Mouse (Mus musculus): Measurements from ENCODE around the gene Tns1. TPM values are rescaled to one million over a fixed set of nuclear protein-coding genes. Genes with fewer than 3 reads are reported as not detected.

Tns1 gene
- polyA plus RNA-seq, 1 experiment from 2014 or later = 20.3 TPM

DNA sequence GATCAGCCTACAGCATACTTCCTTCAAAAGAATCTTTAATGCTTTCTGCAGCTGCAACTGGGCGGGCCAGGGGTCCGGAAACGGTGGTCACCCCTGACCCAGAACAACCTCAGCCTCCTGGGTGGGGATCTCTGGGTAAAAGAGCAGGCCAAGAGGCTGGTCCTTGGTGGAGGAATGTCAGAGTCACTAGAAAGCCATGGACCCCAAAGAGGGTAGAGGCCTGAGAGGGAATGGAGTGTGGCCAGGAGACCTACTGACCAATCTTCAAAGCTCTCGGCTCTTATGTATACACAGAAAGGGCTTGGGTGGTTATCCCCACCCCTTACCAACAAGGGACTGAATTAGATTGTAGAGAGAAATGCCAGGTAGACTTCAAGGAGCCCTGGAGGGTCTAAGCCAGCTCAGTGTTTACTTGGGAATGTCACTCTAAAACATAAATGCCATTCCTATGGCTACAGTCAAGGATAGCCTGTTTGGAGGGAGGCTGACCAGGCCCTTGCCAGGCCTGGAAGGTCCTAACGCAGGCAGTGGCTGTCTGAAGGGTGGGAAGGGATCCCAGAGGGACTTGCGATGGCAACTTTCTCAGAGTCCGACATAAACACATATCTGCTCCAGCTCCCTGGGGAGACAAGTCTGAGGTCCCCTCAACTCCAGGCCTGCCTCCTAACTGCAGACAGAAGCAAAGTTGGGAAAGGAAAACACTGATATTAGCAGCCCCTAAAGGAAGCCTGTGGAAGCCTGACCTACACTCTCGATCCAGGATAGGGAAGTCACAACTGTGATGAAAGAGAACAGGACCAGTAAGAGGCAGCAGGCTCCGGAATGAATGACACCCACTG lies 92.3 kb downstream of the Tns1 start:
- Histone ChIP-seq H3K9me3 (replicated peaks) (no peaks in the 10 kb centered on the region), H3K4me1 (replicated peaks) (peaks cover 19% of the 10 kb centered on the region), H3K27me3 (peaks cover 33% of the 10 kb centered on the region), H3K27ac (replicated peaks) (no peak overlapping the region), H3K9ac (no peak overlapping the region), H3K4me3 (replicated peaks) (no peak overlapping the region), H3K36me3 (replicated peaks) (no peaks in the 10 kb centered on the region), H3K4me2 (no peak overlapping the region)
- 61% methylated on average over 9 of the region's 9 CpGs for WGBS (ENCODE audit: insufficient replicate concordance)
- ATAC-seq (ENCODE audit: insufficient read depth) = no peak

GRCm38 (mm10) chr1:74030901-74031360 lies 93.3 kb downstream of the Tns1 start:
- no peaks in the 10 kb centered on the region for H3K36me3 ChIP-seq (replicated peaks)
- peaks cover 14% of the 10 kb centered on the region for H3K4me1 ChIP-seq (replicated peaks)
- H3K4me2 ChIP-seq = no peak overlapping the region
- no peak for ATAC-seq (ENCODE audit: insufficient read depth)
- no peak overlapping the region for H3K27ac ChIP-seq (replicated peaks)
- H3K4me3 ChIP-seq (replicated peaks) = no peak overlapping the region
- no peaks in the 10 kb centered on the region for H3K9me3 ChIP-seq (replicated peaks)
- H3K9ac ChIP-seq = no peak overlapping the region
- peaks cover 22% of the 10 kb centered on the region for H3K27me3 ChIP-seq
- WGBS (ENCODE audit: insufficient replicate concordance) = 23% methylated on average over 3 of the region's 3 CpGs

GRCm38 (mm10) chr1:74030285-74030684 lies 94.0 kb downstream of the Tns1 start:
- no peak overlapping the region for H3K4me3 ChIP-seq (replicated peaks)
- WGBS (ENCODE audit: insufficient replicate concordance) = 54% methylated on average over 1 of the region's 1 CpGs
- peaks cover 19% of the 10 kb centered on the region for H3K4me1 ChIP-seq (replicated peaks)

GRCm38 (mm10) chr1:74029669-74030068 lies 94.6 kb downstream of the Tns1 start:
- no peak overlapping the region for H3K4me2 ChIP-seq
- 28% methylated on average over 3 of the region's 3 CpGs for WGBS (ENCODE audit: insufficient replicate concordance)
- no peak overlapping the region for H3K4me3 ChIP-seq (replicated peaks)
- H3K9ac ChIP-seq = no peak overlapping the region
- no peak for ATAC-seq (ENCODE audit: insufficient read depth)
- no peaks in the 10 kb centered on the region for H3K9me3 ChIP-seq (replicated peaks)
- H3K27ac ChIP-seq (replicated peaks) = no peak overlapping the region
- H3K36me3 ChIP-seq (replicated peaks) = no peaks in the 10 kb centered on the region
- H3K27me3 ChIP-seq = peaks cover 10% of the 10 kb centered on the region
- peaks cover 25% of the 10 kb centered on the region for H3K4me1 ChIP-seq (replicated peaks)

More at GRCm38 (mm10) chr1:74030285-74030684, 94.0 kb downstream of the Tns1 start:
- Histone ChIP-seq H3K4me2 (no peak overlapping the region), H3K36me3 (replicated peaks) (no peaks in the 10 kb centered on the region), H3K27me3 (peaks cover 16% of the 10 kb centered on the region), H3K9me3 (replicated peaks) (no peaks in the 10 kb centered on the region), H3K27ac (replicated peaks) (no peak overlapping the region), H3K9ac (no peak overlapping the region)
- ATAC-seq (ENCODE audit: insufficient read depth) = no peak

DNA sequence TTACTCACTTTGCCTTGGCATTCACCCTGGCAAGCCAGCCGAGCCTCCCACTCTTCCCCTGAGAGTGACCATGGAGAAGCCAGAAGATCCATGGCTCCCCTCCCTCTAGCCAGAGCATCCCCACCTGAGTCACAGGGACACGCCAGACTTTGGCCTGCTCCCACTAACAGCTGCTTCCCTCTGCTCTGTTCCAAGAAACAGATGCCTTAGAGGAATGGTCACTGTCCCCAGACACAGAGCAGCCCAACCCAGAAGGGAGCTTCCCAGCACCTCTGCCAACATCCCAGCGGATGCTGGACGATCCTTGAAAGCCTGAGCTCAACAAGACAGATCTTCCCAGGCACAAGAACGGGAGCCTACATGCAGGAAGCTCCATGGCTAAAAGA lies 95.4 kb downstream of the Tns1 start:
- Histone ChIP-seq H3K36me3 (replicated peaks) (no peaks in the 10 kb centered on the region), H3K9me3 (replicated peaks) (no peaks in the 10 kb centered on the region), H3K9ac (no peak overlapping the region), H3K27me3 (peaks cover 6% of the 10 kb centered on the region; the same call in 1 of the 2 replicates), H3K4me3 (replicated peaks) (no peak overlapping the region), H3K4me1 (replicated peaks) (peaks cover 29% of the 10 kb centered on the region), H3K27ac (replicated peaks) (no peak overlapping the region), H3K4me2 (no peak overlapping the region)
- WGBS (ENCODE audit: insufficient replicate concordance) = 68% methylated on average over 5 of the region's 5 CpGs
- ATAC-seq (ENCODE audit: insufficient read depth) = no peak

DNA sequence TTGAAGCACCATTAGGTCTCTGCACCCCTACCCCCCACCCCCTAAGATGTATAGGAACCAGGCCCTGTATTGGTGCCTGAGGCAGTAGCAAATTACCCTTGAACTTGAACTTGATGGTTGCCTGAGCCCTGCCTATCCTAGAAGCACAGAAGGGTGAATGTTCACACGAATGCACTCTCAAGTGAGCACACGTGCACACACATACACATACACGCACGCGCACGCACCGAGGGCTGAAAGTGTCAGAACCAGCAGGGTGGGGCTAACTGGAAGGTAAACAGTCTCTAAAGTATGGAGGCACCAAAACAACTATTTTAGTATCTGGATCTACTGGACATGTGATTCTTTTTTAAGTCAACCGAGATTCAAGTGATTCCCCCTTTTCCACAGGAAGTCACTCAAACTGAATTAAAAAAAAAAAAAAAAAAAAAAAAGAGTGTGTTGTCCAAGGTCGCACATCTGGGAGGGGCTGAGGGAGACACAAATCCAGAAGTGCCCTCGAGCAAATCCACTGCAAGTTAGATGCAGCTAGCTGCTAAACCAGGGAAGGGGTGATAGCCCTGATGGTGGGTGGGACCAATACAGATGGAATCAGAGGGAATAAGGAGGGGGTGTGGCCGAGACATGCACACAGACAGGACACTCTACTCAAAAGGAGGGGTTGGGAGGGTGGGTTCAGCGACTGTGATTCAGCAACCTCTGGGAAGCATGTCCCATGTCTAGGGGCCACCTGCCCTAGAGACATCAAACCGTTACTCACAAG lies 96.0 kb downstream of the Tns1 start:
- Histone ChIP-seq H3K4me3 (replicated peaks) (no peak overlapping the region), H3K27me3 (peaks cover 6% of the 10 kb centered on the region; the same call in 1 of the 2 replicates), H3K9ac (no peak overlapping the region), H3K9me3 (replicated peaks) (no peaks in the 10 kb centered on the region), H3K27ac (replicated peaks) (peak overlapping the region; percentile 30; the same call in 1 of the 2 replicates), H3K4me1 (replicated peaks) (peaks cover 29% of the 10 kb centered on the region), H3K36me3 (replicated peaks) (no peaks in the 10 kb centered on the region), H3K4me2 (no peak overlapping the region)
- ATAC-seq (ENCODE audit: insufficient read depth) = no peak
- WGBS (ENCODE audit: insufficient replicate concordance) = 61% methylated on average over 13 of the region's 13 CpGs

GRCm38 (mm10) chr1:74027559-74028091 lies 96.6 kb downstream of the Tns1 start:
- H3K36me3 ChIP-seq (replicated peaks) = no peaks in the 10 kb centered on the region
- peak; percentile 24; the same call in 1 of the 2 replicates for ATAC-seq (ENCODE audit: insufficient read depth)
- peaks cover 29% of the 10 kb centered on the region for H3K4me1 ChIP-seq (replicated peaks)
- peak overlapping the region; percentile 30; the same call in 1 of the 2 replicates for H3K27ac ChIP-seq (replicated peaks)
- H3K4me2 ChIP-seq = no peak overlapping the region
- 33% methylated on average over 11 of the region's 11 CpGs for WGBS (ENCODE audit: insufficient replicate concordance)
- H3K4me3 ChIP-seq (replicated peaks) = no peak overlapping the region
- H3K9me3 ChIP-seq (replicated peaks) = no peaks in the 10 kb centered on the region
- H3K9ac ChIP-seq = no peak overlapping the region
- peaks cover 6% of the 10 kb centered on the region; the same call in 1 of the 2 replicates for H3K27me3 ChIP-seq

DNA sequence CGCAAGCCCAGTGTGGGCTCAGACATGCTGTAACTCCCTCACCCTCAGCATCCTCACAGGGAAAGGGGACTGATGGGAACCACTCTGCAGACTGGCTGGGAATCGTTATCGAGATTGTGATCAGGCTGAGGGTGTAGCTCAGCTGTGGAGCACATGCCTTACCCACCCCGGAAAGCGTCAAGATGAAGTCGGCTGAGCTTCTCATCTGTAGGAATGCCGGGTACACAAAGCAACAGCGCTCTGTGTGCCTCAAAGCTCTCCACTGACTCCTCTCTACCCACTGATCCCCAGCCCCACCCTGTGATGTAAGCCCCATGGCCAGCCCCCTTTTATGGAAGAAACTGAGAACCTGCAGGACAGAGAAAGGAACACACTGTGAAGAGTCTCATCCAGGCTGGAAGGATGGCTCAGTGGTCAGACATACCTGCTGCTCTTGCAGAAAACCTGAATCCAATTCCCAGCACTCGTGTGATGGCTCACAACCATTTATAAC lies 97.5 kb downstream of the Tns1 start:
- WGBS (ENCODE audit: insufficient replicate concordance) = 49% methylated on average over 9 of the region's 9 CpGs
- Histone ChIP-seq H3K27me3 (peaks cover 6% of the 10 kb centered on the region; the same call in 1 of the 2 replicates), H3K9me3 (replicated peaks) (no peaks in the 10 kb centered on the region), H3K27ac (replicated peaks) (no peak overlapping the region), H3K4me1 (replicated peaks) (peaks cover 29% of the 10 kb centered on the region), H3K4me3 (replicated peaks) (no peak overlapping the region), H3K4me2 (no peak overlapping the region), H3K9ac (no peak overlapping the region), H3K36me3 (replicated peaks) (no peaks in the 10 kb centered on the region)
- no peak for ATAC-seq (ENCODE audit: insufficient read depth)

GRCm38 (mm10) chr1:74025651-74026226 lies 98.5 kb downstream of the Tns1 start:
- Histone ChIP-seq H3K4me1 (replicated peaks) (peaks cover 29% of the 10 kb centered on the region), H3K27ac (replicated peaks) (0 out of 2 replicates have a peak overlapping the region, but pooled peaks have one; percentile 24), H3K9me3 (replicated peaks) (no peaks in the 10 kb centered on the region), H3K4me2 (no peak overlapping the region), H3K36me3 (replicated peaks) (no peaks in the 10 kb centered on the region), H3K9ac (no peak overlapping the region), H3K4me3 (replicated peaks) (no peak overlapping the region), H3K27me3 (peaks cover 6% of the 10 kb centered on the region; the same call in 1 of the 2 replicates)
- no peak for ATAC-seq (ENCODE audit: insufficient read depth)
- WGBS (ENCODE audit: insufficient replicate concordance) = 24% methylated on average over 4 of the region's 4 CpGs

GRCm38 (mm10) chr1:74025227-74025626 lies 99.0 kb downstream of the Tns1 start:
- peaks cover 6% of the 10 kb centered on the region; the same call in 1 of the 2 replicates for H3K27me3 ChIP-seq
- H3K27ac ChIP-seq (replicated peaks) = peak overlapping the region; percentile 55
- H3K4me2 ChIP-seq = no peak overlapping the region
- 14% methylated on average over 6 of the region's 6 CpGs for WGBS (ENCODE audit: insufficient replicate concordance)
- no peaks in the 10 kb centered on the region for H3K9me3 ChIP-seq (replicated peaks)
- H3K9ac ChIP-seq = no peak overlapping the region
- no peaks in the 10 kb centered on the region for H3K36me3 ChIP-seq (replicated peaks)
- H3K4me3 ChIP-seq (replicated peaks) = no peak overlapping the region
- peaks cover 33% of the 10 kb centered on the region for H3K4me1 ChIP-seq (replicated peaks)
- no peak for ATAC-seq (ENCODE audit: insufficient read depth)

Measured in liver, embryonic 15.5 days (tissue).